Mouse (Mus musculus): Measurements from ENCODE around the gene Rnf7. TPM values are rescaled to one million over a fixed set of nuclear protein-coding genes. Genes with fewer than 3 reads are reported as not detected.

The Rnf7 gene
- polyA plus RNA-seq, 1 experiment: 261 TPM

- Histone ChIP-seq H3K4me1 (ENCODE audit: control insufficient read depth, insufficient read depth, low read length) (0 out of 2 replicates have a peak, but pooled peaks cover 4% of the 10 kb centered on the region), H3K4me3 (ENCODE audit: insufficient read depth, low read depth, low read length) (no peak overlapping the region), H3K27ac (ENCODE audit: insufficient read depth, low read depth, low read length) (peak overlapping the region; percentile 41; the same call in 1 of the 2 replicates), H3K27me3 (replicated peaks; ENCODE audit: control insufficient read depth, insufficient read depth, low read length) (no peaks in the 10 kb centered on the region), H3K36me3 (ENCODE audit: control insufficient read depth, insufficient read depth, low read length) (no peaks in the 10 kb centered on the region)
- peak; percentile 40 for DNase-seq
- TF ChIP-seq CTCF (conservative IDR thresholded peaks at IDR 0.05; ENCODE audit: insufficient read depth, insufficient read length, low read depth, low read length) (no peak), POLR2A (IDR thresholded peaks at IDR 0.05; ENCODE audit: low read depth, low read length) (no peak)
- 53% methylated on average over 12 of the region's 12 CpGs for WGBS
These were observed 27.4 kb downstream of the Rnf7 start for GRCm38 (mm10) chr9:96450900-96451720.

- Histone ChIP-seq H3K4me3 (ENCODE audit: insufficient read depth, low read depth, low read length) (no peak overlapping the region), H3K27me3 (replicated peaks; ENCODE audit: control insufficient read depth, insufficient read depth, low read length) (no peaks in the 10 kb centered on the region), H3K4me1 (ENCODE audit: control insufficient read depth, insufficient read depth, low read length) (0 out of 2 replicates have a peak, but pooled peaks cover 4% of the 10 kb centered on the region), H3K36me3 (ENCODE audit: control insufficient read depth, insufficient read depth, low read length) (no peaks in the 10 kb centered on the region), H3K27ac (ENCODE audit: insufficient read depth, low read depth, low read length) (no peak overlapping the region)
- 84% methylated on average over 9 of the region's 9 CpGs for WGBS
- DNase-seq: no peak
- TF ChIP-seq CTCF (conservative IDR thresholded peaks at IDR 0.05; ENCODE audit: insufficient read depth, insufficient read length, low read depth, low read length) (no peak), POLR2A (IDR thresholded peaks at IDR 0.05; ENCODE audit: low read depth, low read length) (no peak)
These were observed 29.0 kb downstream of the Rnf7 start for GRCm38 (mm10) chr9:96449514-96449913.

DNA sequence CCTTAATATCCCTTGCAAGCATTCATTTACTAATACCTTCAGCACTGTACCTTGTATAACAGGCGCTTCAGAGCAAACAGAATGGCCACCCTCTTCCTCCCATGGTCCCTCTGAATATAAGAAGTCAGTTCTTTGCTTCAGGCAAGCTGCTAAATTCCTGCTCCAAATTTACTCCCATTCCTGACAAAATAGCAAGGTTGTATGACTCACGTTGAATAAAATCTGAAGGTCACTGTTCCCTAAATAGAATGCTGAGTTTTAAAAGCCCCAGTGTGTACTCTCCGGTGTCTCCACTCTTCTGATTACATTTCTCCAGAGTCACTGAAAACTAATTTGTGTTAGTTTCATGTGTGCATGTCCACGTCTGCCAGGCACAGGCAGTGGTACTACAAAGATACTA, 33.1 kb downstream of the Rnf7 start:
- no peak overlapping the region for H3K4me3 ChIP-seq (ENCODE audit: insufficient read depth, low read depth, low read length)
- no peak overlapping the region for H3K27ac ChIP-seq (ENCODE audit: insufficient read depth, low read depth, low read length)
- no peaks in the 10 kb centered on the region for H3K4me1 ChIP-seq (ENCODE audit: control insufficient read depth, insufficient read depth, low read length)
- no peaks in the 10 kb centered on the region for H3K27me3 ChIP-seq (replicated peaks; ENCODE audit: control insufficient read depth, insufficient read depth, low read length)
- TF ChIP-seq POLR2A (IDR thresholded peaks at IDR 0.05; ENCODE audit: low read depth, low read length): no peak
- no peak for TF ChIP-seq CTCF (conservative IDR thresholded peaks at IDR 0.05; ENCODE audit: insufficient read depth, insufficient read length, low read depth, low read length)
- no peak for DNase-seq
- no peaks in the 10 kb centered on the region for H3K36me3 ChIP-seq (ENCODE audit: control insufficient read depth, insufficient read depth, low read length)
- WGBS: 52% methylated on average over 4 of the region's 4 CpGs

GRCm38 (mm10) chr9:96442081-96442480, 36.4 kb downstream of the Rnf7 start:
- Histone ChIP-seq H3K36me3 (ENCODE audit: control insufficient read depth, insufficient read depth, low read length) (no peaks in the 10 kb centered on the region), H3K27me3 (replicated peaks; ENCODE audit: control insufficient read depth, insufficient read depth, low read length) (no peaks in the 10 kb centered on the region), H3K27ac (ENCODE audit: insufficient read depth, low read depth, low read length) (no peak overlapping the region), H3K4me1 (ENCODE audit: control insufficient read depth, insufficient read depth, low read length) (0 out of 2 replicates have a peak, but pooled peaks cover 6% of the 10 kb centered on the region), H3K4me3 (ENCODE audit: insufficient read depth, low read depth, low read length) (no peak overlapping the region)
- no peak for DNase-seq
- TF ChIP-seq CTCF (conservative IDR thresholded peaks at IDR 0.05; ENCODE audit: insufficient read depth, insufficient read length, low read depth, low read length) (no peak), POLR2A (IDR thresholded peaks at IDR 0.05; ENCODE audit: low read depth, low read length) (no peak)
- 30% methylated on average over 10 of the region's 10 CpGs for WGBS

DNA sequence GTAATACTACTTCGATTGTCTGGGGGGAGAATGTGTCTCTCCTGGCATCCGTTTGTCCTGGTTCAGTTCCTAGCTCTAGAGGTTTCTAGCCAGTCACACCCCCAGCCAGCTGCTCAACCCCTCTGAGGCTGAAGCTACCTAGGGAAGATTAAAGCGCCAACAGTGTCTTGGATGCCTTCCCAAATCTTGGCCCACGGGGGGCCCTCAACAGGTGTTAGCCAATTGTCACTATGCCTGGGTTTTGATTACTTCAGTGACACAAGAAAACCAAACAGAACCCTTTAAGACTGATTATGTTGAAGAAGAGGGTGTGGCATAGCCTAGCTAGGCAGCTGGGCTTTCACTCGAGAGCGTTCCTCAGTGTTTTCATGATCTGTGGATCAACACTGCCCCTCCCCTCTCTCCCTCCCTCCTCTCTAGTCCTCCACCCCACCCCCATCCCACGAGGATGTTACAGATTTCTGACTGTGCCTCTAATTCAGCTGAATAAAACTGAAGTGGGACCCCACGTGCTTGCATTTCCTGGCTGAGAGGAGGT, 40.1 kb downstream of the Rnf7 start:
- Histone ChIP-seq H3K4me3 (ENCODE audit: insufficient read depth, low read depth, low read length) (peak overlapping the region; percentile 44), H3K36me3 (ENCODE audit: control insufficient read depth, insufficient read depth, low read length) (no peaks in the 10 kb centered on the region), H3K4me1 (ENCODE audit: control insufficient read depth, insufficient read depth, low read length) (0 out of 2 replicates have a peak, but pooled peaks cover 6% of the 10 kb centered on the region), H3K27ac (ENCODE audit: insufficient read depth, low read depth, low read length) (peak overlapping the region; percentile 49), H3K27me3 (replicated peaks; ENCODE audit: control insufficient read depth, insufficient read depth, low read length) (no peaks in the 10 kb centered on the region)
- no peak for DNase-seq
- TF ChIP-seq POLR2A (IDR thresholded peaks at IDR 0.05; ENCODE audit: low read depth, low read length) (no peak), CTCF (conservative IDR thresholded peaks at IDR 0.05; ENCODE audit: insufficient read depth, insufficient read length, low read depth, low read length) (no peak)
- 35% methylated on average over 8 of the region's 8 CpGs for WGBS

DNA sequence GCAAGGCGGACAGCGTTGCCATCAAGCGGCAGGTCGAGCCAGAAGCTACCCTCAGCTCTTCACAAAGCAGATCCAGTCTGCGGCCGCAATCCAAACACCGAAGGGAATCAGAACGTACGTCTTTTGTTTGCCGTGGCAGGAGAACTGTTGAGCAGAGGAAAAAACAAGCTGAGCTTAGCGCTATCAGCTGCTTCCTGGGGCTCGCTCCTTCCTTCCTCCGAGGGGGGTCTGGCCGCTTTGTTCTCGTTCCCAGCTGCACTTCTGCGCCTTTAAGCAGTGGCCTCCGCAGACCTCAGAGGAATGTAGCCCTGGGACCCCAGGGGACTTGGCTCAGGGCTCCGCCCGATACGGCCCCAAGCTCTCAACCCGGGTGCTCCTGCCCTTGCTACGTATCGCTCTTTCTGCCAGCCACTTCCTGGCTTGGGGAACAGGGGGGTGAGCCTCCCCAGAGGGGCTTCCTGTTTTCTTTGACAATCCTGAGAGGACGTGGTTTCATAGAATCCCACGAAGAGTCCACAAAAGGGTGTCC, 40.6 kb downstream of the Rnf7 start:
- 0 out of 2 replicates have a peak, but pooled peaks cover 6% of the 10 kb centered on the region for H3K4me1 ChIP-seq (ENCODE audit: control insufficient read depth, insufficient read depth, low read length)
- H3K27me3 ChIP-seq (replicated peaks; ENCODE audit: control insufficient read depth, insufficient read depth, low read length): no peaks in the 10 kb centered on the region
- H3K27ac ChIP-seq (ENCODE audit: insufficient read depth, low read depth, low read length): peak overlapping the region; percentile 49
- WGBS: 5% methylated on average over 25 of the region's 25 CpGs
- H3K36me3 ChIP-seq (ENCODE audit: control insufficient read depth, insufficient read depth, low read length): no peaks in the 10 kb centered on the region
- peak; percentile 69 for DNase-seq
- TF ChIP-seq POLR2A (IDR thresholded peaks at IDR 0.05; ENCODE audit: low read depth, low read length) (no peak), CTCF (conservative IDR thresholded peaks at IDR 0.05; ENCODE audit: insufficient read depth, insufficient read length, low read depth, low read length) (no peak)
- peak overlapping the region; percentile 44 for H3K4me3 ChIP-seq (ENCODE audit: insufficient read depth, low read depth, low read length)

All from kidney, adult 2 months (tissue).